Mouse (Mus musculus): ENCODE measurements around the gene Dok3.
"Not testable (repeated sequence)": the region's sequence is repeated elsewhere in the genome, so short reads cannot be mapped to it uniquely, and the experiment has no call there.

Dok3 gene

GRCm38 (mm10) chr13:55529198-55529915 lies at the start of gene Dok3:
Dok3 (minus strand) TSS chr13:55529296.
- DNase-seq, result no peak

GRCm38 (mm10) chr13:55578086-55578485 lies 49.0 kb upstream of the Dok3 start:
- DNase-seq, result no peak

- not testable (repeated sequence) for DNase-seq
These were observed 47.8 kb upstream of the Dok3 start for GRCm38 (mm10) chr13:55576872-55577271.

GRCm38 (mm10) chr13:55575932-55576331 lies 46.8 kb upstream of the Dok3 start:
- DNase-seq, result no peak

GRCm38 (mm10) chr13:55574321-55574720 lies 45.2 kb upstream of the Dok3 start:
- no peak for DNase-seq

GRCm38 (mm10) chr13:55573432-55573831 lies 44.3 kb upstream of the Dok3 start, which contains the start of gene Tmed9:
Tmed9 (plus strand) TSS chr13:55573732.
- DNase-seq, result no peak

- no peak for DNase-seq
These were observed 42.9 kb upstream of the Dok3 start for GRCm38 (mm10) chr13:55571977-55572376.

- peak; percentile 96 for DNase-seq
These were observed 42.1 kb upstream of the Dok3 start, which contains the start of gene Fam193b for GRCm38 (mm10) chr13:55571027-55571751. Fam193b (minus strand) TSS chr13:55571120.

GRCm38 (mm10) chr13:55570286-55570973 lies 41.3 kb upstream of the Dok3 start:
- peak; percentile 39 for DNase-seq

- DNase-seq, result peak; percentile 34
These were observed 40.7 kb upstream of the Dok3 start for GRCm38 (mm10) chr13:55569726-55570285.

- DNase-seq, result not testable (repeated sequence)
These were observed 39.4 kb upstream of the Dok3 start for GRCm38 (mm10) chr13:55568524-55568923.

GRCm38 (mm10) chr13:55567949-55568348 lies 38.9 kb upstream of the Dok3 start:
- no peak for DNase-seq

- DNase-seq, result no peak
These were observed 37.9 kb upstream of the Dok3 start for GRCm38 (mm10) chr13:55567001-55567400.

- DNase-seq, result no peak
These were observed 34.3 kb upstream of the Dok3 start for GRCm38 (mm10) chr13:55563266-55563879.

GRCm38 (mm10) chr13:55557499-55557898 lies 28.4 kb upstream of the Dok3 start:
- DNase-seq, result peak; percentile 33

- DNase-seq, result no peak
These were observed 26.8 kb upstream of the Dok3 start for GRCm38 (mm10) chr13:55555921-55556320.

GRCm38 (mm10) chr13:55549061-55549460 lies 20.0 kb upstream of the Dok3 start:
- DNase-seq, result no peak

GRCm38 (mm10) chr13:55548426-55548825 lies 19.3 kb upstream of the Dok3 start:
- no peak for DNase-seq

GRCm38 (mm10) chr13:55547916-55548315 lies 18.8 kb upstream of the Dok3 start:
- no peak for DNase-seq

GRCm38 (mm10) chr13:55544792-55545191 lies 15.7 kb upstream of the Dok3 start:
- no peak for DNase-seq

GRCm38 (mm10) chr13:55543447-55543846 lies 14.4 kb upstream of the Dok3 start:
- peak; percentile 44 for DNase-seq

- peak; percentile 48 for DNase-seq
These were observed 13.8 kb upstream of the Dok3 start for GRCm38 (mm10) chr13:55542891-55543290.

GRCm38 (mm10) chr13:55540933-55541332 lies 11.8 kb upstream of the Dok3 start:
- peak; percentile 36 for DNase-seq

Measured in lung, postnatal 14 days (tissue).